Mouse (Mus musculus) G1E (cell line): ENCODE measurements around the gene Stc2.

Experiments used
- CTCF ChIP-seq: IDR thresholded peaks from 2 replicates; pipeline ENCODE4 v1.5.1; 2012; ENCODE audit warnings: low read depth, low read length, inconsistent platforms, mixed read lengths
- GATA1 ChIP-seq: IDR thresholded peaks from 2 replicates; pipeline ENCODE4 v1.6.1; 2012; ENCODE audit warnings: borderline replicate concordance, low read length, inconsistent platforms, mixed read lengths

GRCm38 (mm10) chr11:31412376-31412775 is 42.5 kb upstream of the Stc2 start:
- TF ChIP-seq CTCF = no peak
- TF ChIP-seq GATA1 = no peak
